Mouse (Mus musculus) liver, adult 2 months (tissue): ENCODE results near the gene Zbtb32.
A peak's percentile ranks its signal among the peaks of the same experiment; 100 is the strongest.

ENCODE experiments used
- CTCF ChIP-seq: fragments of 200-500 bp; IDR thresholded peaks from 2 replicates; pipeline ENCODE4 v1.5.1; 2011; ENCODE audit warnings: low read depth, low read length, control low read depth
- POLR2A ChIP-seq: fragments of 200-500 bp; IDR thresholded peaks from 2 replicates; pipeline ENCODE4 v1.6.1; 2011; ENCODE audit warnings: low read length, control low read depth; ENCODE audit not compliant: insufficient read depth; ENCODE audit errors: extremely low read depth

- TF ChIP-seq CTCF (peak; percentile 62; the same call in 1 of the 2 replicates), POLR2A (no peak)
Measured at GRCm38 (mm10) chr7:30619202-30619601, 20.5 kb upstream of the Zbtb32 start.
